Mouse (Mus musculus) mouse trophoblast stem cell (cell line): ENCODE measurements at regions not wholly inside any gene's neighbourhood (a gene's known extent, or its start where the extent isn't known, plus 50 kb on each side); places are given as distances from the start of the nearest gene placed in this dataset.
"Not testable (repeated sequence)": the region's sequence is repeated elsewhere in the genome, so short reads cannot be mapped to it uniquely, and the experiment has no call there.

Source experiments
- in situ Hi-C, 2 experiments: fragments of 300-500 bp; cut with MseI, MboI; formaldehyde crosslinking; loops; 2 replicates in 1 of 2; 3 replicates in 1 of 2; pipeline ENCODE4 v1.15.1; 2025

DNA sequence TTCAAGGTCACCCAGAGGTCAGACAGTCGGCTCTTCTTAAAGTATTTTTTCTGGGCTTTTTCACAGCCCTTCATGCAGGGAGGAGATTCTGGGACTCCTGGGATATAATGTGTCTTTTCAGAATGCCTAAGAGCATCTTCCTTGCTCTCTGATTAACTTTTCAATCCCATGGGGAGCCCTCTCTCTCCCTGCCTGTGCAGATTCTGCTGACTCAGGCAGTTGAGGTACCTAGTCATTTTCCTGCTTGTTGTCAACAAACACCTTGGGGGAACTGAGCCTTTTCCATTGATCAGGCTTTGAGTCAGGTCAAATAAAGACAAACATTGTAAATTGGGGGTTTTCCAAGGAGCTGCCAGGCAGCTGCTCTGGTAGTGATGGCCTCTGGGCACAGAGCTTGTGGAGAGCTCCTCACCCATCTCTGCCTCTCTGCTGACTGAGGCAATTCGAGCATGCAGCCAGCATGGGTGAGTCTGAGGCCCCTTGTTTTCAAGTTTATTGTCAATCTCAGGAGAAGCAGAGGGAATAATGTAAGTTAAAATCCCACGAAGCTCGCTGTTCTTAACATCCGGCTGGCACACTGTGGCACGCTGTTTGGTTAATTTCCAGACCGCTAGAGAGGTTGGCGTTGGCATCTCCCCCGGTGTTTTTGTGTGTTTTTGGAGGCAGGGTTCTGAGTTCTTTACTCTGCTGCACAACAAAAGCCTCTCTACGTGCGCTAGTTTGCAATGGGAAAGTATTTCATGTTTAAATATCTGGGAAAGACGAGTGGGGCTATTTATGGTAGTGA, 159.8 kb upstream of the Trpc7 start:
- in situ Hi-C loops: no loop called here

DNA sequence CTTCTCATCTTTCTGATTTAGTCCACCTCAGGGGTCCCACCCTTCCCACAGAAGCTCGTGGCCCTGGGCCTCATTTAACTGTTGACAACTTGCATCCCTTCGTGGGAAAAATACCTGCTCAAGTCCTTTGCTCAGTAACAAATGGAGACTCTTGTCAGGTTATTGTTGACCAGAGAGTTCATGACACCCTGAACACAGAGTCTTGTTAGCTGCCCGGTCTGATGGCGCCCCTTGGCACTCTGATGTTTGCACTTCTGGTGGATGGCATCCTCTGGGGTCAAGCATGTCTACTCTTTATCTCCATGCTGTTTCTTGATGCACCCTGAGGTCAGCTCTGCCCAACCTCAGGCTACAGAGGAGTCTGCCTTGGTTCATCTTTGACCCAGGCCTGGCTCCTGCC, 157.6 kb upstream of the Trpc7 start:
- in situ Hi-C loops: no loop called here

DNA sequence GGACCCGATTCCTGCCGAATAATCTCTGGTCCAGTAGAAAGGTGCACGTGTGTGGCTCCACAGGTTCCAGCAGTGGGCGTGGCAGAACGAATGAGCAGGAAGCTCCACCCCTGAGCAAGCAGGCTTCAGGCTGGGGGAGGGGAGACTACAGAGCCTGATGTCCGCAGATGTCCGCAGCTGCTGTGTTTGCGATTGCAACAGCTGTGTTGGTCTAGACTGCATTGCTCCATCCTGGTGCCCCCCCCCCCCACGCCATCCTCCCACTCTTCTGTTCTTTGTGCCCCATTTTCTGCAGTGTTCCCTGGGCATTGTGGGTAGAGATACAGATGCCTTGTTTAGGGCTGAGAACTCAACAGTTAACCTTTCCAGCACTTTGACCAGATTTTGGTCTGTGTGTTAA, 150.3 kb upstream of the Trpc7 start:
- in situ Hi-C loops: not testable (repeated sequence)

DNA sequence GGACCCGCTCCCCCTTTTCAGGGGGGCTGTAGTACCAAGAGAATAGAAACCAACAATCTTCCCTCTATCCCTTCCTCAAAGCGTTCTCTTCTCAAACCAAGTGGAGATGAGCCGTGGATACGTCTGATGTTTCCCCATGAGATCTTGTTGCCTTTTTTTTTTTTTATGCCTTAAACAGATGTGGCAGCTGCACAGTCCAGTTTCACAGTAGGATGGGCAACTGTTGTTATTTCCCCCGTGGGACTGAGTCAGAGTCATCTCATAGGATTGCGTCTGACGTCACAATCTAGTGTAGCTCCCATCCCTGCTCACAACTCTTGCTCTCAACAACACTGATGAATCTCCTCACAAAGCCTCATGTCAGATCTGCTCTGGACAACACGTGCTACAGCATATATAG, 148.7 kb upstream of the Trpc7 start:
- in situ Hi-C loops: no loop called here

DNA sequence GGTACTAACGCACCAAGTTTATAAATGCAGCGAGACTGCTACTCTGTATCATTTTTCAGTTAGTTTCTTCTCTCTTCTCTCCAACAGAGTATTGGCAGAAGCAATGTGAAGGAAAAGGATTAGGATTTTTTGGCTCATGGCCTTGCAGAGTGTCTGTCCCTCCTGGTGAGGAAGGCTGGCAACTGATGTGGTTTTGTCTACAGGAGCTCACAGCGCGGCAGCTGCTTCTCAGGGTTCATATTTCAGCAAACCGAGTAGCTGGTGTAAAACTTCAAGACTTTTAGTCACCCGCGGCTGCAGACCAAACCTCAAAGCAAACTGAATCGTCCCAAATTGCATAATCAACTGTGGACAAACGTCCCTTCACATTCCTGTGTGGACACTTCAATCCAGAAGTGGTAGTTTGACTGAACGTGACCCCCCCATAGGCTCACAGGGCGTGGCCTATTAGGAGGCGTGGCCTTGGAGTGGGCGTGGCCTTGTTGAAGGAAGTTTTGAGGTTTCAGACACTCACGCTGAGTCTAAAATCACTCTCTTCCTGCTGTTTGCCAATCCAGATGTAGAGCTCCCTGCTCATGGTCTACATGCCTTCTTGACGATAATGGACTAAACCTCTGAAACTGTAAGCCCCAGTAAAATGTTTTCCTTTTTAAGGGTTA, 147.7 kb upstream of the Trpc7 start:
- in situ Hi-C loops: no loop called here

DNA sequence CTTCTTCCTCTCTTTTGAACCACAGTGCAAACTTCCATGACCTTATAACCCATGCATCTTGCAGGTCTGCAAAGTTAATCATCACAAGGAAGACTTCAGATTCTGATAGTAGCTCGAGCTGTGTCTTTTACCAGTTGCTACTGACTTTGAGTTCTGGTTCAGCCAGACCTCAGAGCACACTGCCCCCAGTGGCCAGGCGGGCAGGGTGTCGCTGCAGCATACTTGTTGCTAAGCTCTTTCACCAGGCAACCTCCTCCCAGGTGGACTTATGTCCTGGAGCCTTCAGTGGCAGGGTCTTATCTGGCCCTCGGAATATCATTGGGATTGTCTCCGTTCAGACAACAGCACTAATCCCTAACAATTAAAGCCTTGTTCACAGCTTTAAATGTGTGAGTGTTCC, 146.7 kb upstream of the Trpc7 start:
- in situ Hi-C loops: no loop called here

DNA sequence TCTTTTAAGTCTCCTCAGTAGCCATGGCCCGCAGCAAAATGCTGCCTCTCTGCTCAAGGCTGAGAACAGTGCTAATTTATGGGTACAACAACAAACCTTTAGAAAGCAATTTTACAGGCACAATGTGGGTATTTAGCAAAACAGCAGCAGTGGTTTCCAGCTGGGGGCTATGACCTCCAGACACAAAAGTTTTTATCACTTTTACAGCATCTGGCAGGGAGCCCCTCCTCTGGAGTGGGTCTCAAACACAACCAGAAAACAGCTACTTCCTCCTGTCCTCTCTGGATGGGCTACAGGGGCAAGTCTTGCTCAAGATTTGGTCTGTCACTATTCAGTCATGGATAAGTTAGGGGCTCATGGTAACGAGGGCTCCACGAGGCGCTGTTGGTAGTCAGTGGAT, 137.1 kb upstream of the Trpc7 start:
- in situ Hi-C loops: no loop called here

DNA sequence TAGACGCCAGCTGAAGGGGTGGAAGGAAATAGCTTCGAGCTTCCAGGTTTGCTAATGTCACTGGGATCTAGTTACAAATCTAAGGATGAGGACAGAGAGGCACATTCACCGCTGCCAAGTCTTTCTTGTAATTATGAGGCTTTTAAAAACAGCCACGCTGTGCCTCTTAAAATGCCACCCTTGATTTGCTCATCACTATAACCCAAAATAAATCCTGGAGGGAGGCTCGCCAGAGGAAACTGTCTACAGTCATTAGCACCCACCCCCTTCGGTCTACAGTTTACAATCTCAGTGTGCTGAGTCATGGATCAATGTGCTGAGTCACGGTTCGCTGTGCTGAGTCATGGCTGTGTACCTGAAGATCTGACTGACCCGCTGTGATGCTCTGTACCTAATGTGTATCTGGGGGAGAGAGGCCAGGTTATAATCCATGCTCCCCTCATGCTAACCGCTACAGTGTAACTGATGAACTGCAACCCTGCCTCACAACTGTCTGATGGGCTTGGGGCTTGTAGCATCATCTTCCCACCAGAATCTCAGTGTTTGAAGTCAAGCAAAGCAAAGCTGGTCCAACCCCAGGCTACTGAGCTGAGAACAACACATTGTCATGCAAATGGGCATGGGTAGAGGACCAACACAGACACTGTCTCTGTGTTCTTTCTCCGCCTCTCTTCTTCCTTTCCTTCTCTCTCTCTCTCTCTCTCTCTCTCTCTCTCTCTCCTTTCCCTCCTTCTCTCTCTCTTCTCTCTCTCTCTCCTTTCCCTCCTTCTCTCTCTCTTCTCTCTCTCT, 122.0 kb upstream of the Trpc7 start:
- in situ Hi-C loops: no loop called here

DNA sequence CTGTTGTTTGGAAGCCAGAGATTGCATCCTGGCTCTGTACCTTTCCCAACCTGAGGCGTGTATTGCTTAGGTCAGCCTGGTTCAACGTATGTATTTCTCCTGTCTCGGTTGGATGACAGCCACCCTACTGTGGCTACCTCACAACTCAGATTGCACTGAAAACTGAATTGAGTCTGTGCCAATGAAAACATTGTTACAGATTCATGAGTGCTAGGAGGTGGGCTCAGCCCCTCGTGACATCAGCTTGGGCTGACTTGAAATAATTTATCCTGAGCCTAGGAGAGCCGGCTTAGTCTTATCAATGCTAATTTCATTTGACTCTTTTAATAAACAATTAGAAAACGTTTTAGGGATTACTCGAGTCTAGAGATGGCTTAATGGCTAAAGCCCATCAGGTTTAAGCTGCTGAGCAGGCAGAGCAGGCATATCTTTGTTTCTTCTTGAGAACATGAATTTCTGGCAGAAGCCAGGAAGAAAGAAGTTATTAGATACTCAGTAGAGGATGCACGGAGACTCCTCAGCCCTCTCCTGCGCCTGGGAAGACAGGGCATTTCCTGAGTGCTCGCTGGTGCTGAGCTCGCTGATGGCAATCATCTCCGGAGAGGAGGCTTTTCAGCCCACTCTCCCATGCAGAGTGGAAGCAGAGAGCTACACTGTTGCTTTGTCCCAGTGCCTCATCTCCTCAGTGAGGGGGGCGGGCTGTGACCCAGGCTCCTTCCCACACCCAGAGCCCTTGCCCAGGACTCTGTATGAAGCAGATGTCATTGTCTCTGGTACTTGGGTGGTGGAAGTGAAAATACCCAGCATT, 120.9 kb upstream of the Trpc7 start:
- in situ Hi-C loops: no loop called here

DNA sequence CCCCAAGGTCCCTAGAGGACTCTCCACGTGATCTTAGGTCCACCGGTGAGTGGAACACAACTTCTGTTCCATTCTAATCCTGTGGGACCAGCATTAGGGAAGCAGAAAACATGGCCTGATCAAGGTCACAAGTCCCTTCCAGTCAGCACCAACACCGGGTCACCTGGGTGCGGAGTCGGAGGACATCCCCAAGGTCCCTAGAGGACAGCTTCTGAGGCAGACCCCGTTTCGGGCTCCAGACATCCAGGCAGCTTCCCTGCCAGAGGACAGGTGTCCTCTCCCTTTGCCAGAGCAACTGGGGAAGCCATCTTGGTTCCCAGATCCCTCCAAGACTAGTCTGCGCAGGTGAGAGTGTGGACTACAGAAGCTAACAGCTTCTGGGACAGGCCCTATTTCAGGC, 111.4 kb upstream of the Trpc7 start:
- in situ Hi-C loops: not testable (repeated sequence)

DNA sequence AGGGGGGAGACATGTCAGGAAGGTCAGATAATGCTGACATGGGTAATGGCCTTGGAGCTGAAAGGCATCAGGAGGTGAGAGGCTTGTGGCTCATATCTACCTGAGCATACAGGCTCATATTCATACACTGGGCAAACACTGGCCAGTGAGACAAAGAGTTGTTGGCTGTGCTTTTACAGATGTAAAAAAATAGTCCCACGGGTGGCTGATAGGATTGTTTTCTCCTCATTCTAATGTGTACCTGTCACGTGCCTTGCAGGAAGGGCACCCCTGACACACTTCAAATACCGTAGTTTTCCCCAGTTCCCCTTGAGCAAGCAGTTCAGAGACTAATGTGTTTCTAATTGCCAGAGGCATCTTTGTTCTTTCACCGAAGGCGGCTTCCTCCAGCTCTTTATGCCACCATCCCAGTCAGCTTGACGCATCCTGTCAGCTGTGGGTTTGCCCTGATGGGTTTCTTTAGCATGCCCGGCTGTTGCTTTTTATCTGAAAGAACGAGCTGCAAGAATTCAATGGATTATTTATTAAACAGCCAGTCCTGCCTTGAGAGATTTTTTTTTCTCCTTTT, 107.9 kb upstream of the Trpc7 start:
- in situ Hi-C loops: no loop called here

DNA sequence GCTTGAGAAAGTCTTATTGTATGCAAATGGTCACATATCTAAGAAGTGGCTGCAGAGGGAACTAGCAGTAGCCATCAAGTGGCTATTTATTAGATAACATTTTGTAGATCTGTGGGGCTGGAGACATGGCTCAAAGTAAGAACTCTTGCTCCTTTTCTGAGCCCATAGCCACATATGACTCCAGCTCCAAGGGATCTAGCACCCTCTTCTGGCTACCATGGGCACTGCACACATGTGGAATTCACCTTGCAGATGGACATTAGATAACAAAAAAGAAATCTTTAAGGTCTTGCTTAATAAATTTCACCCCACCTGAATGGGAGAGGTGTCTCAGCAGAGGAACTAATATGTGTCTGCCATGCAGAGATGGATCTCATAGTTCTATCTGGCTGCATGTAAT, 96.2 kb upstream of the Trpc7 start:
- in situ Hi-C loops: loop anchor here (5.0 to 25.0 kb wide), 2 partner anchors 185 to 270 kb away; no protein-coding TSS in a partner anchor

DNA sequence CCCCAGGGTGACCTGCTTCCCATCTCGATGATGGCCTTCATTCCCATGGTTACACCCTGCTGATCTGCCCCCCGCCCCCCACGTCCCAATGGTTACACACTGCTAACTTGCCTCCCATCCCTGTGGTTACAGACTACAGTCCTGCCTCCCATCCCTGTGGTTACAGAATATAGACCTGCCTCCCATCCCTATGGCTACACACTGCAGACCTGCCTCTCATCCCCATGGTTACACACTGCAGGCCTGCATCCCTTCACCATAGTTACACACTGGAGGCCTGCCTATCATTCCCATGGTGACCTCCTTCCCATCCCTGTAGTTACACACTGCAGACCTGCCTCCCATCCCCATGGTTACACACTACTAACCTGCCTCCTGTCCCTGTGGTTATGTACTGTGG, 78.3 kb upstream of the Trpc7 start:
- in situ Hi-C loops: no loop called here

DNA sequence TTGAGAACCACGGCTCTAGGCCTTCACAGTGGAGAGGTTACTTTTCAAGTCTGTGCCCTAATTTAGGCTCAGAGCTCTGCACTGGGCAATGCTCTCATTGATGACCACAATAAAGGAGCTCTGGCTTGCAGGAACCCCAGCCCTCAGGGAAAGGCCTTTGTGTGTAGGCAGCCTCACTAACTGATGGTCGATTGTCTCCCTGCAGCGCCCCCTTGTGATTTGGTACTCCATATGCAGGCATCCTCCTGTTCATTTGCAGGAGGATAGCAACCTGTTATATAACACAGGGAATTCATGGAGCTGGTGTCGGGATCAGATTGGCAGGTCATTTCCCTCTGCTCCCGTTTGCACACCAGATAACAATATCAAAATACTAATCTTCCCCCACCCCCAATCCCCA, 59.6 kb upstream of the Trpc7 start:
- in situ Hi-C loops: no loop called here

DNA sequence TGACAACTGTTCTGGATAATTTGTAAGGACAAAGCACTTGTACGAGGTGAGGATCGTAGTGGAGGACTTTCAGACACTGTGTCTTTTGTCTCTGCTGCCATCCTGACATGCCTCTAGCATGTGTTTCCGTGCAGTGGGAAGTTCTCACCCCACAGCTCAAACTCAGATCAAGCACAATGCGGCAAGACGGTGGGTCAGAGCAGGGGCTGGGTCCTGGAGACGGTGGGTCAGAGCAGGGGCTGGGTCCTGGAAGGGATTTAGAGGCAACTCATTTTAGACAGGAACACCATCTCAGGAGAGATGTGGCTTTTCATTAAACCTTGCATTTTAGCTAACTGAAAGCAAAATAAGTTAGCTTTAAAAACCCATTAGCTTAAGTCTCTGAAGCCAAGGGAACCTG, 52.3 kb upstream of the Trpc7 start:
- in situ Hi-C loops: no loop called here

DNA sequence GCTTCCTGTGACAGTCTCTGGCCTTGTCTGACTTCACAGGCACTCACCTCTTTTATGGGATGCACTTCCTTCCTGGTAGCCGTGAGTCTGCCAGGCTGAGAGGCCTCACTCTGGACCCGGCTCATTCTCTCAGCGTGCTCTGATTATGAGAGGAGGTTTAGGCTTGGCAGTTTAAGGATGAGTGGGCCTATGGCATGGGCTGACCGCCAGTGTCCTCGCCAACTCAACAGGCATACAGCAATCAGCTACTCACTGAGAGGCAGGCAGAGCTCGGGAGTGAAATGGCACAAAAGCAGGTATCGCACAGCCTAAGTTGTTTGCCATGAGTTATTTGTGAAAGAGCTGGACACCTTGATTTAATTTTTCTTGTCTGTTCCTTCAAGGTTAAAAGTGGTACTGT, 51.5 kb upstream of the Trpc7 start:
- in situ Hi-C loops: no loop called here
